Mouse (Mus musculus) G1E (cell line): Measurements from ENCODE around the gene Ctdspl. TPM values are rescaled to one million over a fixed set of nuclear protein-coding genes. Genes with fewer than 3 reads are reported as not detected.

ENCODE experiments used
- ATAC-seq: 2 replicates; pipeline ENCODE4 v1.8.0; 2016; ENCODE audit warnings: mild to moderate bottlenecking; ENCODE audit not compliant: insufficient number of reproducible peaks, poor library complexity, low FRiP score, severe bottlenecking; ENCODE audit errors: extremely low read depth
- DNase-seq: peaks from one replicate; pipeline ENCODE4 v3.0.0; 2012; ENCODE audit warnings: low spot score
- H3K27me3 ChIP-seq: 2 replicates; pipeline ENCODE4 v1.6.1; 2012; ENCODE audit warnings: mild to moderate bottlenecking, low read length, inconsistent platforms; ENCODE audit not compliant: insufficient read depth
- H3K36me3 ChIP-seq: replicated peaks from 2 replicates; pipeline ENCODE3; 2012; ENCODE audit warnings: mild to moderate bottlenecking, inconsistent platforms
- H3K4me1 ChIP-seq: 2 replicates; pipeline ENCODE4 v1.6.1; 2012; ENCODE audit warnings: low read depth, low read length, inconsistent platforms, mixed read lengths; ENCODE audit not compliant: insufficient read depth
- H3K4me3 ChIP-seq: 2 replicates; pipeline ENCODE4 v1.5.1; 2012; ENCODE audit warnings: low read depth, mild to moderate bottlenecking, inconsistent platforms, low read length, moderate library complexity, mixed read lengths
- H3K9me3 ChIP-seq: replicated peaks from 2 replicates; pipeline ENCODE4 v1.6.1; 2012; ENCODE audit warnings: inconsistent platforms
- CTCF ChIP-seq: IDR thresholded peaks from 2 replicates; pipeline ENCODE4 v1.5.1; 2012; ENCODE audit warnings: low read depth, low read length, inconsistent platforms, mixed read lengths
- GATA1 ChIP-seq: IDR thresholded peaks from 2 replicates; pipeline ENCODE4 v1.6.1; 2012; ENCODE audit warnings: borderline replicate concordance, low read length, inconsistent platforms, mixed read lengths
- GATA2 ChIP-seq: IDR thresholded peaks from 2 replicates; pipeline ENCODE4 v1.6.1; 2012; ENCODE audit warnings: low read depth, low read length, inconsistent platforms, borderline replicate concordance
- POLR2AphosphoS5 ChIP-seq: IDR thresholded peaks from 2 replicates; pipeline ENCODE4 v1.6.1; 2012; ENCODE audit warnings: low read depth, low read length, inconsistent platforms; ENCODE audit not compliant: insufficient replicate concordance
- TAL1 ChIP-seq: conservative IDR thresholded peaks from 2 replicates; pipeline ENCODE4 v1.6.1; 2012; ENCODE audit warnings: low read depth, low read length, inconsistent platforms, mixed read lengths
- polyA plus RNA-seq: library from polyadenylated mRNA; stranded (reverse); fragments of >175 nt; gene quantifications from 2 replicates; pipeline ENCODE4 v1.2.3, GENCODE M21; 2012
- total RNA-seq, 2 experiments: library from RNA; stranded (forward) in 1 of 2; stranded (reverse) in 1 of 2; fragments of 200-1000 nt in 1 of 2; fragments of >200 nt in 1 of 2; fragmentation: Nextera tagmentation in 1 of 2; gene quantifications; 2 replicates each; pipeline ENCODE4 v1.2.3; 2014 to 2017

Gene Ctdspl
- total and polyA plus RNA-seq, 3 experiments, result 0.05 TPM; not detected in 2

DNA sequence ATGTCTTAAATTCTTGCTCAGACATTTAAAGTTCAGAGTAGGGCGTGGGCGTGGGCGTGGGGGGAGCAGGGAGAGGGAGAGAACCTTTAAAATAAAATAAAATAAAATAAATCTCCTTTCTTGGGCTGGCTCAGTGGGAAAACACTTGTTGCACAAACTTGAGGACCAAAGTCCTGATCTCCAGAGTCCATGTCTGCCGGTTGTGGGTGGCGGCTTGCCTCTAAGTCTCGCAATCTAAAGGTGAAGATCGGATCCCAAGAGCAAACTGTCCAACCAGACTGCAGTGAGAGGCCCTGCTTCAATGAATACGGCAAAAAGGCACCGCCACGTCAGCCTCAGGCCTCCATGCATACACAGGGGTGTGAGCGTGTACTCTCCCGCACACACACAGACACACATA is 13.6 kb downstream of the Ctdspl start:
- no peak overlapping the region for H3K4me3 ChIP-seq
- TF ChIP-seq TAL1 (no peak), GATA2 (no peak), POLR2AphosphoS5 (no peak), GATA1 (no peak), CTCF (no peak)
- no peak for DNase-seq
- H3K9me3 ChIP-seq, result peaks cover 66% of the 10 kb centered on the region
- no peaks in the 10 kb centered on the region for H3K4me1 ChIP-seq
- no peaks in the 10 kb centered on the region for H3K36me3 ChIP-seq
- H3K27me3 ChIP-seq, result no peaks in the 10 kb centered on the region
- no peak for ATAC-seq

DNA sequence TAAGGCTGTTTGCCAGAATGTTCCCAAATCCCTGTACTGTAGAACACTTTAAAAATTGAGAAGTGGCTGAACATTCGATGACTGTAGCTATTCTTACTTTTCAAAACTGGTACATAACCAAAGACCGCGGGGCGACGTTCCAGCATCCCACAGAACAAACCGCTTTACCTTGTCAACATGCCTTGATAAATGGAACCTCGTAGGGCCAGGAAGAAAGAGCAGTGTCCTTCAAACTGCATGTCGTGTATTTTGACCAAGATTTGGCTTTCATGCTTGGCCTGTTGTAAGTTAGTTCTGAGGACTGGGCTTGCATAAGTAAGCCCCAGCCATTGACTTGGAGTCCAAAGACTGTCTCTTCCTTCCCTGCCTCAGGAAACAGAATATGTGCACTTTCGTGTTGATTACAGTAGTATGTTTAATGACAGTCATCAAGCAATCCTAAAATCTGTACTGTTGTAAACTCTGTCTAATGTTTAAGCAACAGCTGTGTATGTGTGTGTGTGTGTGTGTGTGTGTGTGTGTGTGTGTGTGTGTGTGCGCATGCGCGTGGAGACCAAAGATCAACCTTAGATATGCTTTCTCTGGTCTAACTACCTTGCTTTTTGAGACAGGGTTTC is 14.4 kb downstream of the Ctdspl start:
- ATAC-seq (no peak), DNase-seq (no peak)
- peaks cover 63% of the 10 kb centered on the region for H3K9me3 ChIP-seq
- H3K27me3 ChIP-seq, result no peaks in the 10 kb centered on the region
- TF ChIP-seq GATA1 (no peak), GATA2 (no peak), CTCF (no peak), POLR2AphosphoS5 (no peak), TAL1 (no peak)
- no peak overlapping the region for H3K4me3 ChIP-seq
- no peaks in the 10 kb centered on the region for H3K36me3 ChIP-seq
- H3K4me1 ChIP-seq, result no peaks in the 10 kb centered on the region

DNA sequence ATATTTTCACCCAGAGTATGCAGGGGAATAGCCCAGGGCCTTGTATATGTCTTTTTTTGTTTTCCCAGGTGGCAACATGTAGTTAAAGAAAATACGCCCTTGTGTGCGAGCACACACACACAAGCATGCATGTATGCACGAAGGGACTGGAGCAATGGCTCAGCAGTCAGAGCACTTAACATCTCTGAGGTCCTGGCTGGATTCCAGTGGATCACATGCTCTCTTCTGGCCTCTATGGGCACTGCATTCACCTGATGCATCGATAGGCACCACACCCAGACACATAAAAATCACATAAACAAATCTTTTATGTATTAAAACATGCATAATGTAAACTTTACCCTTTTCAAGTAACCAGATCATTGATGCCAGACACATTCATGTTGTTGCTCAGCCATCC is 15.8 kb downstream of the Ctdspl start:
- DNase-seq (no peak), ATAC-seq (no peak)
- TF ChIP-seq POLR2AphosphoS5, result no peak
- no peak for TF ChIP-seq GATA1
- TF ChIP-seq CTCF, result no peak
- no peak for TF ChIP-seq TAL1
- no peak for TF ChIP-seq GATA2
- peaks cover 56% of the 10 kb centered on the region for H3K9me3 ChIP-seq
- no peak overlapping the region for H3K4me3 ChIP-seq
- H3K4me1 ChIP-seq, result no peaks in the 10 kb centered on the region
- H3K27me3 ChIP-seq, result no peaks in the 10 kb centered on the region
- H3K36me3 ChIP-seq, result no peaks in the 10 kb centered on the region

DNA sequence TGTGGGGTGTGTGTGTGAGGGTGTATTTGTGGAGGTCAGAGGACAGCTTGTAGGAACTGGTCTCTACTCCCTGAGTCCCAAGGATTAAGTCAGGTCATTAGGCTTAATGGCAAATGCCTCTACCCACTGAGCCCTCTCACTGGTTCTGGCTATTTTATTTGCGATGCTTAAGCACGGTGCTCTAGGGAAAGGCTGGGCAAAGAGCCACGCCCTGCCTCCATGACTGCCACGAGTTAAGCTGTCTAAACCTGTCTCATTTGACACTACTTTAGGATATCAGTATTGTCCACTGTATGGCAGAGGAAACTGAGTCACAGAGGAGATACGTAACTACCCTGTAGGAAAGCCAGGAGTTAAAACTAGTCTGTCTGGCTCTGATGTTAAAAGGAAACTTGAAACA is 17.7 kb downstream of the Ctdspl start:
- no peaks in the 10 kb centered on the region for H3K27me3 ChIP-seq
- DNase-seq (no peak), ATAC-seq (no peak)
- no peaks in the 10 kb centered on the region for H3K36me3 ChIP-seq
- H3K4me1 ChIP-seq, result no peaks in the 10 kb centered on the region
- H3K4me3 ChIP-seq, result no peak overlapping the region
- no peak for TF ChIP-seq GATA1
- TF ChIP-seq POLR2AphosphoS5, result no peak
- TF ChIP-seq TAL1, result no peak
- TF ChIP-seq GATA2, result no peak
- TF ChIP-seq CTCF, result no peak
- peaks cover 56% of the 10 kb centered on the region for H3K9me3 ChIP-seq

DNA sequence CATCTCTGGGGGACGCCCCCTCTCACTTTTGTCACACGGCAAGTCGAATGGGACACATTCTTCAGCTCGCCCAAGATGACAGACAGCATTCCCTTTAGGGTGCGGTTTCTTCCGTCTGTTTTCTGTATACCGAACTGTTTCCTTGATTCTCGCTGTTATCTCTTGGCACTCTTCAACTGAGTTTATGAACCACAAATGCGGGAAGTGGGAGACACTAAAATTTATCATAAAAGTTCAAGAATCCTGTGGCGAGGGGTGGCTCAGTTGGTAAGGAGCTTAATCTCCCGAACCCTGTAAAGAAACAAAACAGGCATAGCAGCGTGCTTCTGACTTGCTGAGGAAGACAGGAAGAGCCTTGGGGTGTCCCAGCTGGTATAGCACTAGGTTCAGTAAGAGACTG is 18.1 kb downstream of the Ctdspl start:
- Histone ChIP-seq H3K4me3 (no peak overlapping the region), H3K9me3 (peaks cover 57% of the 10 kb centered on the region), H3K27me3 (no peaks in the 10 kb centered on the region), H3K4me1 (no peaks in the 10 kb centered on the region), H3K36me3 (no peaks in the 10 kb centered on the region)
- ATAC-seq, result no peak
- no peak for DNase-seq
- TF ChIP-seq POLR2AphosphoS5, result no peak
- no peak for TF ChIP-seq GATA1
- TF ChIP-seq CTCF, result no peak
- no peak for TF ChIP-seq GATA2
- no peak for TF ChIP-seq TAL1

DNA sequence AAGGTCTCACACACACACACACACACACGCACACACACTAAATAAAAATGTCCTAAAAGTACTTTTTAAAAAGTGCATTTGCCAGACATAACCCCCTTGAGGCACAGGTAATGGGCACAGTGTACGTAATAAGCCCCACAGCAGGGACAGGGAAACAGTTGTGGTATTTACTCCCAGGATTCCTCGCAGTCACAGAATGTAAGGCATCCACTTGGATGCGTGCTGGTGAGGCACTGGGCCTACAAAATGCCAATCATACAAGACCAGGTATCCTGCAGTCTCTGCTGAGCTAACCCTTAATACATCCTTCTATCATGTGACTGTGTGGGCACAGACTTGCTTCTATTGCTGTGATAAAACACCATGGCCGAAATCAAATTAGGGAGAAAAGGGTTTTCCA is 22.2 kb downstream of the Ctdspl start:
- TF ChIP-seq POLR2AphosphoS5, result no peak
- TF ChIP-seq GATA1, result no peak
- no peak for TF ChIP-seq GATA2
- no peak for TF ChIP-seq CTCF
- no peak for TF ChIP-seq TAL1
- no peaks in the 10 kb centered on the region for H3K36me3 ChIP-seq
- H3K9me3 ChIP-seq, result peaks cover 74% of the 10 kb centered on the region
- no peaks in the 10 kb centered on the region for H3K27me3 ChIP-seq
- no peak for ATAC-seq
- no peaks in the 10 kb centered on the region for H3K4me1 ChIP-seq
- no peak overlapping the region for H3K4me3 ChIP-seq
- DNase-seq, result no peak

DNA sequence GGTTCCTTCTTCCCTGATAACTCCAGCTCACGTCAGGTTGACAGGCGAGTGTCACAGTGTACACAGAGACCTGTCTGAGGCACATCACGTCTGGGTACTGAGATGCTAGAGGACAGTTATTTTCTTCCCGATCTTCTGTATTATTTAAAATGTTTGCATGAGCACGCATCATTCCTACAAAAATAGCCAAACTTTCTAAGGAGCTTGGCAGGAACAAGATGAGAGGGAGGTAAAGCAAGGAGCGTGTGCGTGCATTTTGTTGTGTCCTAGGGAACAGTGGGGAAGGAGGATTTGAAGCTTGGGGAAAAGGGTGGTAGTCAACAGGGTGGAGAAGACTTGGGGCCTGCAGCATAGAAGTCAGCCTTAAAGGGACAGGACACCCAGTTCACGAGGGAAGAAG is 22.9 kb downstream of the Ctdspl start:
- DNase-seq, result no peak
- H3K36me3 ChIP-seq, result no peaks in the 10 kb centered on the region
- no peaks in the 10 kb centered on the region for H3K27me3 ChIP-seq
- no peak for TF ChIP-seq TAL1
- TF ChIP-seq GATA2, result no peak
- TF ChIP-seq CTCF, result no peak
- no peak for TF ChIP-seq GATA1
- TF ChIP-seq POLR2AphosphoS5, result no peak
- no peaks in the 10 kb centered on the region for H3K4me1 ChIP-seq
- peaks cover 74% of the 10 kb centered on the region for H3K9me3 ChIP-seq
- no peak overlapping the region for H3K4me3 ChIP-seq
- ATAC-seq, result no peak
